Mouse (Mus musculus) 416B (cell line): ENCODE measurements around the gene Tspan14.

Experiments used
- DNase-seq: peaks from one replicate; pipeline ENCODE4 v3.0.0; 2011; ENCODE audit warnings: low read depth

The Tspan14 gene

GRCm38 (mm10) chr14:40966392-40966861 is at the start of gene Tspan14:
Tspan14 (minus strand) TSS chr14:40966807.
- DNase-seq: no peak

- no peak for DNase-seq
These were observed 48.2 kb upstream of the Tspan14 start for GRCm38 (mm10) chr14:41014701-41015240.

DNA sequence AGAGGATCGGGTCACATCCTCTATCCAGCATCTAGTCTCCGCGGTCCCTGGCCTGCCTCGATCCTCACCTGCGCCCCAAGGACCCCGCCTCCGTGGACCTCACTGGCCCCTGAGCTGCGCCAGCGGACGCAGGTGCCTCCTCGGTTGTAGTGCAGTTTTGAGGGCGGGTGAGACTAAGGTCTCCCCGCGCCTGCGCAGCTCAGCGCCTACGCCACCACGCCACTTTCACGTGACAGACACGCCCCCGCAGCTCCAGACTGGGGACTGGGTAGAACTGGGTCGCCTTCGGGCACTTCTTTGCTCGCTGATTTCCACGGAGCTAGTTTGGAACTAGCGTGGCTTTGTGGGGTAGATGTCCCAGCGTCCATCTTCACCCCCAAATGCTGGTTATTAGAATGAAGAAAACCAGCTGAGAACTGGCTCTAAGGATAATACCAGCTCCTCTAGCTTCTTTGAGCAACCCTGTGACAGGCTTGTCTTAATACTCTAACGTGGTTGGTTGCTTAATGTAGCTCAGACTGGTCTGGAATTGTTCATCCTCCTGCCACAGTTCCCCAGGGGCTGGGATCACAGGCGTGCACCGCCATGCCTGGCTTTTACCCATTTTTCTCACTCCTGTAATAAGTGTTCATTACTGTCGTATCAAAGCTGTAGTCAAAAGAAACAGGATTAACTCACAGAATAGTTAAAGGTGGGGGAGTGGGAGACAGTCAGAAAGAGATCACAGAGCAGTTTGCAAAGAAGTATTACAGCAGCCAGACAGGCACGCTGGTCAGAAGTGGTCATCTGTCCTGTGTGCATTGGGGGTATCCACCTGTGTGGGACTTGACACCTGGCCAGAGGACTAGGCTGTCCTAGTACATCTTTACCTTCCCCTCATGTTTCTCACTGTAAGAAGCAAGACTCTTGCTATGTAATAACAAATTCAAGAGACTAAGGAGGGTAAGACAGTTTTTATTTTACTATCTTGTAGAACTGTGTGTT is 47.3 kb upstream of the Tspan14 start, which contains the start of gene Fam213a:
TSS of gene Fam213a (minus strand) at position 159 of the 984 bp plus-strand sequence.
- DNase-seq: no peak

DNA sequence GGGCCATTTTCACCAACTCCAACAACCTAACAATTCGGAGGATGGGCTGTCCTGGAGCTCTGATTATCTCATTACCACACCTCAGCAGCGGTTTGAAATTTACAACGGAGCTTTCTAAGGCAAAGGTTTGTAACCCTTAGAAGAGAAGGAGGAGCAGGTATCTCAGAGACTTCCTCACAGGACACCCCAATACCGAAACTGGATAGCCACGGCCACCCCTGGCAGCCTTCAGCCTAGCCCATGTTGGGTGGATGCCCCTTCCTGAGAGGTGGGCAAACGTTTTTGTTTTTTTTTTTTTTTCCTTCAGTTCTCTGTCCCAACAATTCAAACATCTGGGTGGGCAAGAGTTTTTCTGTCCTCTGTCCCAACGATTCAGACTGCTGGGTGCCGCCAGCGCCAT is 46.5 kb upstream of the Tspan14 start:
- DNase-seq: no peak

DNA sequence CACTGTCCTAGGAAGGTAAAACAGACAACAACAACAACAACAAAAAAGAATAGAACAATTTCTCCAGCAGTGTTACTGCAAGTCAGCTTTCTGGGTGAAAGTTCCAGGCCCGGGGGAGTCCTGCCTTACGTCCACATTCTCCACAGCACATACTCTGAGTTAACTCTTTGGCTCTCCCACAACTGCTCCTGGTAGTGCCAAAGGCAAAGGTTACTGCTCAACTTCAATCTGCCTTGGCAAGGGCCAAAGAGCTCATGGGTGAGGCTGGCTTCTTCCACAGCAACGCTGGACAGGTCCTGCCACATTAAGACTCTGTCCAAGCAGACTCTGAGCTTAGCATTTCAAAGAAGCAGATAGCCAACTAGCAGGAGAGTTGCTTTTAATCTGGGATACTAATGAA is 45.3 kb upstream of the Tspan14 start:
- DNase-seq: no peak

DNA sequence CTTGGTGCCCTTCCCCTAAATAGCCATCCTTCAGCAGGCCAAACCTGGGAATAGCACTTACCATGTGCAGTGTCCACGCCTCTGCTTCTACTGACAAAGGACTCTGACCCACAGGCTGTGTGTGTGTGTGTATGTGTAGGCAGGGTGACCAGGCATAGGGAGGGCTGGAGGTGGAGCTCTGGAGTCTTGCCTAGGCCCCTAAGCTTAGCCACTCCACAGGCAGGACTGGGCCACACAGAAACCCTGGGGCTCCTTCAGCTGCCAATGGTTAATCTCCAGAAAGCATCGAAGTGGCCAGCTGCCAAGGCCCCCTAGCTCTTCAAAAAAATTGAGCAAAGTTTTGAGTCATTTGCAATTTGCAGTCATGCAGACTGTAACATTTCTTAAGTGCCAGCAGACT is 41.5 kb upstream of the Tspan14 start:
- DNase-seq: no peak

DNA sequence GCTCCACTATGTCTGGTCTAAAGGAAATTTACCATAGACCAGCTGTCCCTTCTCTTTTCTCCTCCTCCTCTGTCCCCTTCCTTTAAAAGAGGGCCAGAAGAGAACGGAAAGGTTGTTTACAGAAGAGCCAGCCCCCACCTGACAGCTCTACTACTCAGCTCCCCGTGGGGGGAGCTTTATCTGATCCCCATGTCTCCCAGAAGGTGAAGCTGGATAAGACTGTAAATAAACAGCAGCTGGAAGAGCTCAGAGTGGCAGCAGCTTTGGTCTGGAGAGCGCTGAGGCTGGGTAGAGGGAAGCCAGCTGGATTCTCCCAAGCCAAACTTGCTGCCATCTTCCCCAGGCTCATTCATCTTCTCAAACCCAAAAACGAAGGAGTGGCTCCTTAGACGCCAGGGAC is 41.0 kb upstream of the Tspan14 start:
- DNase-seq: no peak

DNA sequence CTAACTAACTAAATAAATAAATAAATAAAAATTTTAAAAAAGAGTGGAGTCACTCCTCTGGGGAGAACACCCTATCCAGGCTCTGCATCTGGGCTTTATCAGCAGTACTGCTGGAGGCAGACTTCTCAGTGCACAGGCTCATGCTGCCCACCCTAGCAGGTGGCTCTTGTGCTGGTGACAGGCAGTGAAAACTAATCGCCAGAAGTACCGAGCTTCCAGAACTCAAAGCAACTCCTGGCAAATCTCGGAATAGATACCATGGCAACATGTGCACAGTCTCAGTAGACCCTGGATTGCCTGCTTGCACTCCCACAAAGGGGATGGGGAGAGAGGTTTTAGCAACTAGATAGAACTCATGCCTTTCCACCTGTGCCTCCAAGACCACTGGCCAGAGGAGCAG is 40.3 kb upstream of the Tspan14 start:
- DNase-seq: no peak

DNA sequence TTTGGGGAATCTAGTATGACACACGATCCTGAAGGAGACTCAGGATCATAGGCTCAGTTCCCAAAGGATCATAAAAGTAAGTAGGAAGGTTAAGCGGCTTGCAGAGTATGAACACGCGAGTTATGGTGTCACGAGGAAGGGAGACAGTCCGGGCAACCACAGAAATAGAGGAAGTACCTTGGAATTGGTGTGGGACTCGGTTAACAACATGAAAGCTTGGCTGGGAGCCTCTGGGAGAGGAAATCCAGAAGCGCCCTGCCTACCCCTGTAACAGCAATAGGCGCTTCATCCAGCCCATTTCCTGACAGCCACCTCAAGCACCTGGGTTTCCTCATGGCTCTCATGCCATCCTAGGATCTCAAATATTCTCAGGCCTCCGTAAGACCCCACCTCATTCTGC is 39.7 kb upstream of the Tspan14 start:
- DNase-seq: no peak

DNA sequence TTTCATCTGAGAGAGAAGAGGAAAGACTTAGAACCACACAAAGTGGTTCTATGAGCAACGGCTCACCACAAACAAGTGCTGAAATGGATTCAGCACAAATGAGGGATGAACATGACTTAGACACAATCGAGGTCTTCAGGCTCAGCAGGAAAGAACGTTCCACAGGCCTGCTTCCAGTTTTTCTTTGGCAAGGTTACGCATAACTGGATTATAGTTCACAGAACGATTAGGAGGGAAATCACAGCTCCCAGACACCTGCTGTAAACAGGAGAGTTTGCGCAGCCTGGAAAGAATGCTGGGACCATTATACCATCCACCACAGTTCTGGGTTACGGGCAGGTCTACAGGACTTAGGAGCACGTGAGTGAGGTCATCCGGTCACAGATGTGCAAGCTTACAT is 39.1 kb upstream of the Tspan14 start:
- DNase-seq: no peak

DNA sequence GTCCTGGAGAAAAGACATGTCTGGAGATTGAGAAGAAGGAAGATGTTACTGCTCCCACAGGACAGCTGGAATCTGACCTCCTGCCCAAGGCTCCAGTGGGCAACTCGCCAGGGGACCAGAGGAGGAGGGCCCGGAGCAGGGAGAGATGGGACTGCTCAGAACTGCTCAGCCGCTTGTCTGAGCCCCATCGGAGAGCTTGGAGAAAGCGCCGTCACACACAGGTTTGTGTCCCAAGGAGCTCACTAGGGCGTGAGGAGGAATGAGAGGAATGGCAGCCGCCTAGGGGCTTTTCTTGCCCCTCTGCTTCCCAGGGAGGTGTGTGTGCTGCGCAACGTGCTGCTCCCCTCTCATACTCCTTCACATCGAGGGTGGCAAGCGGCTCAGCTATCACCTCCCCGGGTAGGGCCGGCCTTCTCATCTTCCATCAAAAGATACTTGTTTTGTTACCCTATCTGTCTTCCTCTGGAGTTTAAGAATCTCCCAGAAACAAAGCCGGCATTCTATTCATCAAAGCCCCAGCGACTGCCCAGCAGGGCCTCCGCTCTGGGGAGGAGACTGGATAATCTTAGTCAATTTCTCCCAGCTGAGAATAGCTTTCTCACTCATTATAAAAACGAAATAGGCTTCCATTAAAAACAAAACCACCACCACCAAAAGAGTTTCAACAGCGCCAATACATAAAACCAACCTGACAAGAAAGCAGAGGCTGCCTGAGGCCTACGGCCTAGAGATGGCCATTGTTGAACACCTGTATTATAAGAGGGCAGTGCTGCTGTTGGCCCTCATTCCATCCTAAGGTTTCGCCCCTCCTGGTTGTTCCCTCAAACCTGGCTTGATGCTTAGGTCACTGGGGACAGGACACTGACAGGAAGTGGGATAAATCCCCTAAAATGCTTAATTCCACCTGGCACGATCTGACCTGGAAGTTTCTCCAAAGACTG is 37.9 kb upstream of the Tspan14 start:
- DNase-seq: no peak

- DNase-seq: no peak
These were observed 35.0 kb upstream of the Tspan14 start for GRCm38 (mm10) chr14:41001576-41001975.

- DNase-seq: no peak
These were observed 34.2 kb upstream of the Tspan14 start for GRCm38 (mm10) chr14:41000801-41001200.

- DNase-seq: peak; percentile 40
These were observed 33.5 kb upstream of the Tspan14 start for GRCm38 (mm10) chr14:40999904-41000645.

DNA sequence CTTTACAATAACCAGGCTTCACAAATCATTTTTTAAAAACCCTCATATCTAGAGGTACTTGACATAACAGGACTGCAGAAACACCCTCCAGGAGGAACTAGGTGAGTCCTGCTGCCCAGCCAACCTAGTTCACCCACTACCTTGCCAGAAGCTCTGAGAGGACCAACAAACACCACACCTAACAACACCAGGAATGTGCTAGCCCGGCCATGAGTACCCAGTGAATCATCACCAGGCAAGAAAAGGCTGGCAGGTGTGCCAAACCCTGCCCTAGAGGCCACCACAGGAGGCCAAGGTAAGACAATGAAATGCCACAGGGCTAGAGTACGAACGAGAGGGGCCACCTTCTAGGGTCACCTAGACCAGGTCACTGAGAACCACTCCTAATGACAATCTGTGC is 29.6 kb upstream of the Tspan14 start:
- DNase-seq: no peak

DNA sequence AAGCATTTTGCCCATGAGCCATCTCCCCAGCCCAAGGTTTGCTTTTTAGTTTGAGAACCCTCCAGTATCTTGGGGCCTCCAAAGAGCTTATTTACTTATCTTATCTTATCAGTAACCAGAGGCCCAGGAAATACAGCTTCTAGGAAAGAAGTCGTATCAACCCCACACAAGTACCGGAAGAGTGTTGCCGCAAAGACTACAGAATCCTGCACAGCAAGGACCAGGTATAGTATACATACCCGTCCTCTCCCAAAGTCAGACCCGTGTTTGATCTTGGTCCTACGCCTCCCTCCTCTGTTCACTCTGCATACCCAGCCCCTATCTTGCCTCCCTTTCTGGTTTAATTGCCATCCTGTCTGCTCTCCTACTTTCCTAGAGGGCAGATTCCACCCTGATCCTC is 25.9 kb upstream of the Tspan14 start:
- DNase-seq: peak; percentile 18

- DNase-seq: no peak
These were observed 22.2 kb upstream of the Tspan14 start for GRCm38 (mm10) chr14:40988780-40989179.

DNA sequence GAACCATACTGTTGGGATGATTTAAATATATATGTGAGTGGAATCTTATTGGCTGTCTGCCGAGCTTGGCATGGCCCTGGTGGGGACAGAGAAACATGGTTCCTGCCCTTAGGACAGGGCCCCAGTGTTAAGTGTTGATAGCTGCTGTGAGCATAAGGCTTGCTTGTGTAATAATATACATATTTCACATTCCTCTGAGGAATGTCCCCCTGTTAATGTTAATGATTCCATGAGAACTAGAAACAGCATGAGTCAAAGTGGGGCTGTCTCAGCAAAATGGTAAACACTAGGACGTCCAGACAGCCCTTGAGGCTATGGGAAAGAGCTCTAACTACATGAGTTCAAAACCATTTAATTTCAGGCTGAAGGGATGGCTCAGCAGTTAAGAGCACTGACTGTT is 20.6 kb upstream of the Tspan14 start:
- DNase-seq: no peak

DNA sequence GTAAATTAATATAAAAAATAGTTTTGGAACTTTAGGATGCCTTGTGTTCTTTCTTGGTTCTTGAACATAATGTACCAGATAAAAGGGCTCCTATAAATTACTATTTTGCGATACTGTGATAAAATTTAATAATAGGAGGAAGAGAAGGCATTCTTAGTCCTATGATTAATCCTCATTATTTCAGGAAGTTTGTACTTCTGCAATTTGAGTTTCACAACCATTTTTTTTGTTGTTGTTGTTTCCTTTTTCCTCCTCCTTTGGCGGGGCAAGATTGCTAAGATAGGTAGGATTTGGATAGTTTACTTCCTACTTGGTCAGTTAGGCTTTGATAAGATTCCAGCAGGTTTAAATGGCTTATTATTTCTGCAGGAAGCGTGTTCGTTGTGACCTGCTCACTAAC is 19.0 kb upstream of the Tspan14 start:
- no peak for DNase-seq

DNA sequence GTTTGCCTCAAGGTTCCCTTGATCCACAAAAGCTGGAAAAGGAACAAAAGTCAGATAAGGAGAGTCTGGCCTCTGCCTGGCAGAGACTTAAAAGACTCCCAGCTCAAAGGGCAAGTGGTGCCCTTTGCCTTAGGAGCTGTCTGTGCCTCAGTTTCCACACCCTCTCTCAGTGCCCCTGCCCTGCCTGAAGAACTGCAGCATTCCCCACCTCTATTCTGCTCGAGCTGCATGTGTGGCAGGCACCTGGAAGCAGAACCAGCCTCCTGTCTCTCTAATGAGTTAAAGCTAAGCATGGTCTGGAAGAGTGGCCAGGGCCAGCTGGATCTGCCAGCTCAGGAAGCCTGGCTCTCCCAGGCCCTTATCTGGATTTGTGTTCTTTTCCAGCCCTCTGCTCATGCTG is 13.1 kb upstream of the Tspan14 start:
- no peak for DNase-seq

DNA sequence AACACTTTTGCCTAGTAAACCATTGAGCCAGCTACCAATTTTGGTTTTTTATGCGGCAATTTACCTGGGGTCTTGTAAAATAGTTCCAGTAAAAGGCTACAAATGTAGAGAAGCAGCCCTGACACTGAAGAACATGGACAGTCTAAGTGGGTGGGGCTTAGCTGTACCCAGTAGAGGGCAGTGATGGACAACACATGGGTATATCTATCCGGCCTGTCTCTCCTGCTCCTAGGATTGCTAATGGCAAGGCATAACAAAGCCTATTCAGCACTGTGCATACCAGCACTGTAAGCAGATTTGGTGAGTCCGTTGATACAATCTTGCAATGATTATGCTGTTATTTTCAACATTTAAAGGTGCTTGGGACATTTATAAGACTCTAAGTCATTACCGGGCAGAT is 12.4 kb upstream of the Tspan14 start:
- DNase-seq: peak; percentile 66
